Mouse (Mus musculus): ENCODE measurements at regions not wholly inside any gene's neighbourhood (a gene's known extent, or its start where the extent isn't known, plus 50 kb on each side); places are given as distances from the start of the nearest gene placed in this dataset.
"Not testable (repeated sequence)": the region's sequence is repeated elsewhere in the genome, so short reads cannot be mapped to it uniquely, and the experiment has no call there.

DNA sequence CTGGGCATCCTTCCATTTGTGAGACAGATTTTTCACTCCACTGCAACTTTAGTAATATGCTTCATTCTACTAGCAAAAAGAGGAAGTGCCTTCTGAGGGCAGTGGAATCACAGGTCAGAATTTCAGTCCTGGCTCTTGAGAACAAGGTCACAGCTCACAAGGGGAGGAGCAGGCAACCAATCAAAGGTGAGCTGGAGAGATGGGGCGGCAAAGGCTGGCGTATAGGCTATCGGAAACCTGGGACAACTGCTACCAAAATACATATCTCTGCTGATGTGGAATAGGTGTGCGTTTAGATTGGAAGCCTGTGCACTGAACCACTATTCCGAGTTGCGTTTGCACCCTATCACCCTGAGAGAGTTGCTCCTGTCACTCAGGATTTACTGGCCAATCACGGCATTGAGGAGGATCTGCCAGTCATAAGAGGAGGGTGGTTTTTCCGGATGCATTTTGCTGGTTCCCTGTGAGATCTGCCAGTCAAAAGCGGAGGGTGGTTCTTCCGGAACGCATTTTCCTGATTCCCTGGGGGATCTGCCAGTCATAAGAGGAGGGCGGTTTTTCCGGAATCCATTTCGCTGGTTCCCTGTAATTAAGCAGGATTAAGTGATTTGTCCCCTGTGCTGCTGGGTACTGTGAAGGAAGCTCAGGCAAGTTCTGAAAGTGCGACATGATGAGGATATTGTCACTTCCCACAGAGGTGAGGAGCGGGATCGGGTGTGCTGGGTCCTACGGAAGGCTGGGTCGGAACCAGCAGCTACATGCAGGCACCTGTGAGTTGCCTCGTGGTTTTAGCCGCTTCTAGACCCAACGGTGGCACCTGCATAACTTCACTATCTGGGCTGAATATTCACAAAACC is 113.3 kb downstream of the Zfp97 start:
- not testable (repeated sequence) for TF ChIP-seq CTCF (IDR thresholded peaks at IDR 0.05; ENCODE audit: control insufficient read depth, insufficient read depth, insufficient read length); USF1 (IDR thresholded peaks at IDR 0.05; ENCODE audit: low read depth); MYOD1 (IDR thresholded peaks at IDR 0.05; ENCODE audit: control insufficient read depth, insufficient read length, low read depth); MYOG (IDR thresholded peaks at IDR 0.05; ENCODE audit: control insufficient read depth, extremely low read depth, insufficient read length); CEBPB (IDR thresholded peaks at IDR 0.05; ENCODE audit: low read depth)
- peak; percentile 25 for TF ChIP-seq MAX (IDR thresholded peaks at IDR 0.05)
